Mouse (Mus musculus) neural tube, embryonic 12.5 days (tissue): ENCODE measurements around the gene Map3k14. TPM values are rescaled to one million over a fixed set of nuclear protein-coding genes. Genes with fewer than 3 reads are reported as not detected.

Source experiments
- polyA plus RNA-seq: library from polyadenylated mRNA; unstranded; fragments of >200 nt; fragmentation: Nextera tagmentation; extraction: Ambion mirVana; gene quantifications from 2 replicates; pipeline ENCODE4 v1.2.1, GENCODE M21; 2016

The Map3k14 gene
- polyA plus RNA-seq, 1 experiment from 2014 or later: 3.9 TPM

Other genes starting within 250 kb of the Map3k14 start
- 44.9 and 49.7 TPM in 2 replicates for gene Nmt1, start 239.3 kb downstream of the Map3k14 start, polyA plus RNA-seq
- gene Dcakd, start 239.1 kb downstream of the Map3k14 start, polyA plus RNA-seq: 150 and 170 TPM in 2 replicates
- 1.1 and 1.2 TPM in 2 replicates for gene Plcd3, start 165.8 kb downstream of the Map3k14 start, polyA plus RNA-seq
- 6.6 and 10.1 TPM in 2 replicates for gene Acbd4, start 165.8 kb downstream of the Map3k14 start, polyA plus RNA-seq
- 2.9 and 3.0 TPM in 2 replicates for gene Hexim1, start 151.2 kb downstream of the Map3k14 start, polyA plus RNA-seq
- gene Hexim2, start 135.0 kb downstream of the Map3k14 start, polyA plus RNA-seq: 9.9 and 12.2 TPM in 2 replicates
- 1.7 and 2.1 TPM in 2 replicates for gene Fmnl1, start 96.4 kb downstream of the Map3k14 start, polyA plus RNA-seq
- 0.39 and 0.47 TPM in 2 replicates for gene 1700023F06Rik, start 58.9 kb downstream of the Map3k14 start, polyA plus RNA-seq
- 0.18 and 0.31 TPM in 2 replicates for gene Spata32, start 49.0 kb downstream of the Map3k14 start, polyA plus RNA-seq
- gene Arhgap27, start 96.2 kb upstream of the Map3k14 start, polyA plus RNA-seq: 5.4 and 6.4 TPM in 2 replicates
- gene Plekhm1, start 145.2 kb upstream of the Map3k14 start, polyA plus RNA-seq: 9.8 and 10.3 TPM in 2 replicates
- gene Lrrc37a, start 237.1 kb upstream of the Map3k14 start, polyA plus RNA-seq: not detected in 2 replicates